Mouse (Mus musculus): ENCODE data around the gene Phactr2. TPM values are rescaled to one million over a fixed set of nuclear protein-coding genes. Genes with fewer than 3 reads are reported as not detected.

Phactr2 gene
- polyA plus RNA-seq, 1 experiment from 2014 or later = 21.7 TPM

Other genes with a start within 250 kb of the Phactr2 start
- gene Fuca2, start 25.1 kb upstream of the Phactr2 start, polyA plus RNA-seq (2016; fragmentation: Nextera tagmentation; extraction: Ambion mirVana) = 27.8 and 31.2 TPM in 2 replicates
- gene Adat2, start 78.5 kb upstream of the Phactr2 start, polyA plus RNA-seq (2016; fragmentation: Nextera tagmentation; extraction: Ambion mirVana) = 3.8 and 5.4 TPM in 2 replicates
- 20.3 and 23.4 TPM in 2 replicates for gene Pex3, start 78.7 kb upstream of the Phactr2 start, polyA plus RNA-seq (2016; fragmentation: Nextera tagmentation; extraction: Ambion mirVana)